8 mouse cellular contexts compared by ENCODE assay signal in the genomic region with DNA sequence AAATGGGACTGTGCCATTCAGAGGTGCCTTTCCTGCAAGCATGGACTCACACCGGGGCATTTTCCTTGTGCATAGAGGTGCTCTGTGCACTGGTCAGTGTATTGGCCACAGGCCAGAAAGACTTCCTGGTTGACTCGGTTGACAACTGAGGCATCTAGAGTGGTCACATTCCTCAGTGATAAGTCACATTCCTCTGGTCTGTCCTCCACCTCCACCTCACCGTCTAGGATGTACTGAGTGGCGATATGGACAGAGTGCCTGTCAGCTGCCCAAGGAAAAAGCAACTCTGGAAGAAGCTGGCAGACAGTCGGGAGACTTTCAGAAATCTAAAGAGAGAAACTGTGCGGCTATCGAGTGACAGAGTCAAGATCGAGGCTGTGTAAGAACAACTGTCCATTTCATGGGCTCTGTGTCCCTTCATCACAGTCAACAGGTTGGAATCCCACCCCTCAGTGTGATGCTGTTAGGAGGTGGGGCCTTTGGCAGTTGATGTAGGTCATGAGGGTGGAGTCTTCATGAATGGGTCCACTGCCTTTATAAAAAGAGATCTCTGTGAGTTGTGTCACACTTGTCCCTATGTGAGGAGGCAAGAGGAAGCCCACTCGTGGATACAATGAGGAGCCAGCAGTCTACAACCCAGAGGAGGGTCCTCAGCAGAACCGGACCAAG. TPM values are rescaled to one million over a fixed set of nuclear protein-coding genes. Genes with fewer than 3 reads are reported as not detected.
DNase-seq lines count a peak whose midpoint lies in the region; ATAC-seq lines count a peak whose summit lies in the region.

TSS of gene Tdrd7 (plus strand) at position 564 of the 669 bp plus-strand sequence.

- intact Hi-C loops in heart, postnatal 25 days (cut with DNase I) = no loop called here

- no peak for ATAC-seq in forebrain, embryonic 15.5 days (replicated peaks)
- no peak for ATAC-seq in liver, embryonic 12.5 days

- 0 out of 2 replicates have a peak, but pooled peaks cover 3% of the 10 kb centered on the region for H3K27me3 ChIP-seq in forebrain, embryonic 15.5 days
- peaks cover 10% of the 10 kb centered on the region; the same call in 1 of the 2 replicates for H3K27me3 ChIP-seq in liver, embryonic 12.5 days (replicated peaks)

- no peaks in the 10 kb centered on the region; the same call in 1 of the 2 replicates for H3K4me1 ChIP-seq in forebrain, embryonic 15.5 days
- H3K4me1 ChIP-seq in liver, embryonic 12.5 days = peaks cover 10% of the 10 kb centered on the region; the same call in 1 of the 2 replicates

- no peak within 1 kb of the TSS for H3K4me2 ChIP-seq in forebrain, embryonic 15.5 days (replicated peaks)
- H3K4me2 ChIP-seq in liver, embryonic 12.5 days = peak within 1 kb of the TSS; percentile 21; the same call in 1 of the 2 replicates

- no peak within 1 kb of the TSS for H3K4me3 ChIP-seq in forebrain, embryonic 15.5 days
- no peak within 1 kb of the TSS for H3K4me3 ChIP-seq in liver, embryonic 12.5 days

- no peaks in the 10 kb centered on the region for H3K36me3 ChIP-seq in forebrain, embryonic 15.5 days
- no peaks in the 10 kb centered on the region for H3K36me3 ChIP-seq in liver, embryonic 12.5 days

- no peak within 1 kb of the TSS for H3K27ac ChIP-seq in forebrain, embryonic 15.5 days (replicated peaks)
- H3K27ac ChIP-seq in liver, embryonic 12.5 days = 0 out of 2 replicates have a peak within 1 kb of the TSS, but pooled peaks have one; percentile 1

- WGBS in forebrain, embryonic 15.5 days = 81% methylated on average over 10 of the region's 10 CpGs
- 58% methylated on average over 10 of the region's 10 CpGs for WGBS in liver, embryonic 12.5 days (ENCODE audit: insufficient replicate concordance)

- peak; percentile 46 to 48 for DNase-seq in heart, adult 18-20 months
- no peak for DNase-seq in heart, postnatal 25 days (ENCODE audit: low spot score)
- peak; percentile 20 for DNase-seq in kidney, adult 18-20 months
- DNase-seq in neural tube, embryonic 10.5 days (ENCODE audit: extremely low spot score, low spot score) = peak; percentile 10
- no peak for DNase-seq in cerebellum, adult 18-20 months
- DNase-seq in testis, postnatal 10 days (ENCODE audit: low spot score) = no peak

- no peak within 1 kb of the TSS for H3K9ac ChIP-seq in forebrain, embryonic 15.5 days (replicated peaks)
- H3K9ac ChIP-seq in liver, embryonic 12.5 days = no peak within 1 kb of the TSS

- H3K9me3 ChIP-seq in forebrain, embryonic 15.5 days = no peaks in the 10 kb centered on the region
- no peaks in the 10 kb centered on the region for H3K9me3 ChIP-seq in liver, embryonic 12.5 days (replicated peaks)

RNA-seq across cellular contexts. Expression of gene Tdrd7, which starts in this region (rescaled TPM):
- 10 to 100 TPM; 11.0 to 12.3 TPM for total RNA-seq in heart, adult 18-20 months (2021)
- 10 to 100 TPM in 1 of 2 experiments, 1 to 10 TPM in 1; 9.7 to 11.7 TPM for total RNA-seq in heart, postnatal 25 days (2021)
- 14.6 and 17.3 TPM in 2 replicates for polyA plus RNA-seq in forebrain, embryonic 15.5 days (2015; fragmentation: Nextera tagmentation; extraction: Ambion mirVana)
- polyA plus RNA-seq in liver, embryonic 12.5 days (2016; fragmentation: Nextera tagmentation; extraction: Ambion mirVana) = 6.5 and 9.8 TPM in 2 replicates

Comparison
In these comparisons a context has a peak if more than half of its experiments do, and no peak if none do; other contexts are left out.
1. DNase-seq: peak in heart, adult 18-20 months (2 of 2), kidney, adult 18-20 months (single experiment) and neural tube, embryonic 10.5 days (single experiment); none in heart, postnatal 25 days (single experiment), cerebellum, adult 18-20 months (0 of 2) and testis, postnatal 10 days (single experiment).